25 mouse cellular contexts compared by ENCODE assay signal in genomic region chr11:75131300-75131699, GRCm38 (mm10). TPM values are rescaled to one million over a fixed set of nuclear protein-coding genes. Genes with fewer than 3 reads are reported as not detected.
DNase-seq lines count a peak whose midpoint lies in the region; ATAC-seq and TF ChIP-seq lines count a peak whose summit lies in the region.
"Had no signal": no experiment of that assay in that cellular context is flagged by ENCODE, and none has a peak within 500 bp of the region (broad histone marks: within the 10 kb centered on the region; RNA-seq: fewer than 3 reads in every experiment).

No protein-coding gene starts in this region.

- TF ChIP-seq CTCF in heart, adult 2 months (IDR thresholded peaks at IDR 0.05): no peak
- no peak for TF ChIP-seq CTCF in G1E (IDR thresholded peaks at IDR 0.05; ENCODE audit: low read depth, low read length)

- H3K79me2 ChIP-seq in heart, adult 2 months (replicated peaks; ENCODE audit: control insufficient read depth, insufficient read depth, low read length): no peaks in the 10 kb centered on the region

- WGBS in heart, adult 2 months: 79% methylated on average over 4 of the region's 4 CpGs

- no peak overlapping the region for H3K4me3 ChIP-seq in heart, adult 2 months
- H3K4me3 ChIP-seq in G1E (ENCODE audit: low read depth, low read length): no peak overlapping the region
- H3K4me3 ChIP-seq: embryonic facial prominence, embryonic 13.5 days; embryonic facial prominence, embryonic 15.5 days; erythroblast, embryonic 14.5 days; forebrain, embryonic 10.5 days; forebrain, embryonic 12.5 days had no signal

- no peak for TF ChIP-seq EP300 in heart, adult 2 months (IDR thresholded peaks at IDR 0.05; ENCODE audit: insufficient read depth, low read depth, low read length)

- intact Hi-C loops in heart, adult 2 months (cut with DNase I): no loop called here
- intact Hi-C loops in heart, postnatal 10 days (cut with DNase I): loop anchor here (5.0 kb wide), 1 partner anchor 36 kb away; the partner anchor contains the start of gene Hic1

- DNase-seq in heart, adult 2 months: no peak
- no peak for DNase-seq in heart, postnatal 10 days
- DNase-seq in G1E (ENCODE audit: low spot score): peak; percentile 41
- DNase-seq in frontal cortex, adult 2 months (ENCODE audit: extremely low spot score in 1 of 2, low spot score in 1 of 2): no peak
- DNase-seq in left cerebral cortex, adult 11 months (ENCODE audit: low spot score): no peak
- DNase-seq: adrenal gland, adult 8-10 months; adrenal gland, postnatal 14 days; adrenal gland, postnatal 36 days; cerebellum, adult 11-12 months; cerebellum, adult 2 months; cerebellum, adult 9-10 months; cerebellum, postnatal 10 days; cerebellum, postnatal 25 days; embryo, embryonic 11 days had no signal

- H3K36me3 ChIP-seq in heart, adult 2 months (ENCODE audit: control insufficient read depth, insufficient read depth, low read length): peaks cover 5% of the 10 kb centered on the region
- peaks cover 40% of the 10 kb centered on the region for H3K36me3 ChIP-seq in G1E (replicated peaks)
- H3K36me3 ChIP-seq: embryonic facial prominence, embryonic 15.5 days; forebrain, embryonic 10.5 days; forebrain, embryonic 12.5 days had no signal

- no peak overlapping the region for H3K9ac ChIP-seq in heart, adult 2 months (ENCODE audit: low read depth, low read length)
- H3K9ac ChIP-seq: embryonic facial prominence, embryonic 13.5 days; embryonic facial prominence, embryonic 15.5 days; forebrain, embryonic 12.5 days had no signal

- no peaks in the 10 kb centered on the region for H3K9me3 ChIP-seq in G1E (replicated peaks)
- H3K9me3 ChIP-seq: embryonic facial prominence, embryonic 13.5 days; embryonic facial prominence, embryonic 15.5 days; forebrain, embryonic 10.5 days; forebrain, embryonic 12.5 days had no signal

- H3K4me1 ChIP-seq in heart, adult 2 months (ENCODE audit: control insufficient read depth, insufficient read depth, low read length): peaks cover 19% of the 10 kb centered on the region
- peaks cover 8% of the 10 kb centered on the region for H3K4me1 ChIP-seq in G1E (ENCODE audit: insufficient read depth, low read depth, low read length)

- no peak for TF ChIP-seq POLR2A in heart, adult 2 months (IDR thresholded peaks at IDR 0.05; ENCODE audit: insufficient read depth, low read depth, low read length)

- peak overlapping the region; percentile 79; the same call in 1 of the 2 replicates for H3K27ac ChIP-seq in heart, adult 2 months
- H3K27ac ChIP-seq: embryonic facial prominence, embryonic 13.5 days; embryonic facial prominence, embryonic 15.5 days; forebrain, embryonic 10.5 days; forebrain, embryonic 12.5 days had no signal

- no peaks in the 10 kb centered on the region for H3K27me3 ChIP-seq in heart, adult 2 months (ENCODE audit: control insufficient read depth, insufficient read depth, low read length)
- H3K27me3 ChIP-seq in G1E (ENCODE audit: insufficient read depth, low read length): no peaks in the 10 kb centered on the region
- H3K27me3 ChIP-seq: embryonic facial prominence, embryonic 13.5 days; embryonic facial prominence, embryonic 15.5 days; forebrain, embryonic 12.5 days; Patski had no signal

- peak; percentile 15; the same call in 1 of the 2 replicates for ATAC-seq in G1E (ENCODE audit: extremely low read depth, insufficient number of reproducible peaks, low FRiP score, poor library complexity, severe bottlenecking)
- ATAC-seq in common myeloid progenitor, adult 5-6 weeks (replicated peaks; ENCODE audit: low read depth, poor library complexity, severe bottlenecking): peak; percentile 69
- ATAC-seq in megakaryocyte progenitor cell, adult 5-6 weeks (replicated peaks; ENCODE audit: poor library complexity): peak; percentile 84
- ATAC-seq: activated CD4-positive, CD25-positive, alpha-beta regulatory T cell, adult 4 months; forebrain, embryonic 14.5 days; forebrain, embryonic 16.5 days; Patski had no signal

RNA-seq across cellular contexts. Expression of gene Hic1, which starts 38.0 kb away (rescaled TPM):
- total RNA-seq in heart, adult 2 months (2021): 10 to 100 TPM; 12.6 to 13.6 TPM
- 15.5 and 19.6 TPM in 2 replicates for polyA plus RNA-seq in heart, adult 2 months (2012; rRNA removed)
- total RNA-seq in heart, postnatal 10 days (2021): 10 to 100 TPM; 36.3 to 48.5 TPM
- not detected in 2 replicates for total RNA-seq in G1E (2014; fragmentation: Nextera tagmentation)
- 0.05 TPM in 1 of 2 replicates, not detected in the other for total RNA-seq in G1E (2017)
- polyA plus RNA-seq in G1E (2012): 0.22 and 0.29 TPM in 2 replicates
- 1.1 TPM in 1 of 2 replicates, not detected in the other for total RNA-seq in common myeloid progenitor, adult 5-6 weeks (2017)
- 0.02 TPM in 1 of 2 replicates, not detected in the other for total RNA-seq in megakaryocyte progenitor cell, adult 5-6 weeks (2015)
- not detected in 2 replicates for total RNA-seq in megakaryocyte progenitor cell, adult 5-6 weeks (2017)
- polyA plus RNA-seq in frontal cortex, adult 2 months (2012; rRNA removed): 4.1 and 4.2 TPM in 2 replicates

RNA-seq across cellular contexts. Expression of gene Ovca2, which starts 47.3 kb away (rescaled TPM):
- 1 to 10 TPM; 5.7 to 6.1 TPM for total RNA-seq in heart, adult 2 months (2021)
- polyA plus RNA-seq in heart, adult 2 months (2012; rRNA removed): 11.1 and 16.7 TPM in 2 replicates
- 1 to 10 TPM; 7.8 to 9.5 TPM for total RNA-seq in heart, postnatal 10 days (2021)
- total RNA-seq in G1E (2014; fragmentation: Nextera tagmentation) (21.0 and 21.8 TPM in 2 replicates), G1E (2017) (20.9 and 21.7 TPM in 2 replicates)
- polyA plus RNA-seq in G1E (2012): 2.0 and 2.4 TPM in 2 replicates
- total RNA-seq in common myeloid progenitor, adult 5-6 weeks (2017): 18.5 and 20.9 TPM in 2 replicates
- 20.8 and 26.3 TPM in 2 replicates for total RNA-seq in megakaryocyte progenitor cell, adult 5-6 weeks (2015)
- 14.5 and 16.5 TPM in 2 replicates for total RNA-seq in megakaryocyte progenitor cell, adult 5-6 weeks (2017)
- polyA plus RNA-seq in frontal cortex, adult 2 months (2012; rRNA removed): 17.3 and 18.5 TPM in 2 replicates

RNA-seq across cellular contexts. Expression of gene Dph1, which starts 59.7 kb away (rescaled TPM):
- total RNA-seq in heart, adult 2 months (2021): 10 to 100 TPM in 1 of 2 experiments, 1 to 10 TPM in 1; 8.5 to 11.6 TPM
- 21.7 and 32.9 TPM in 2 replicates for polyA plus RNA-seq in heart, adult 2 months (2012; rRNA removed)
- 10 to 100 TPM; 13.9 to 15.6 TPM for total RNA-seq in heart, postnatal 10 days (2021)
- total RNA-seq in G1E (2014; fragmentation: Nextera tagmentation) (4.7 and 10.0 TPM in 2 replicates), G1E (2017) (6.1 and 8.7 TPM in 2 replicates)
- polyA plus RNA-seq in G1E (2012): 61.5 and 93.9 TPM in 2 replicates
- 7.1 and 10.5 TPM in 2 replicates for total RNA-seq in common myeloid progenitor, adult 5-6 weeks (2017)
- 3.3 and 7.4 TPM in 2 replicates for total RNA-seq in megakaryocyte progenitor cell, adult 5-6 weeks (2015)
- total RNA-seq in megakaryocyte progenitor cell, adult 5-6 weeks (2017): 9.2 and 9.5 TPM in 2 replicates
- 21.2 and 22.2 TPM in 2 replicates for polyA plus RNA-seq in frontal cortex, adult 2 months (2012; rRNA removed)

Comparison
In these comparisons a context has a peak if more than half of its experiments do, and no peak if none do; other contexts are left out.
1. ATAC-seq: peak in every context shown above with its lines; median percentile 84 in megakaryocyte progenitor cell, adult 5-6 weeks; 69 in common myeloid progenitor, adult 5-6 weeks; 15 in G1E.